Mouse (Mus musculus) forebrain, postnatal 0 days (tissue): Measurements from ENCODE around the gene Mxra8. TPM values are rescaled to one million over a fixed set of nuclear protein-coding genes. Genes with fewer than 3 reads are reported as not detected.

ENCODE experiments used
- ATAC-seq: fragments of 200-750 bp; cut with Nextera tagmentation; 2 replicates; pipeline ENCODE4 v1.8.0; 2017; ENCODE audit warnings: mild to moderate bottlenecking, moderate library complexity
- DNase-seq: peaks from one replicate; pipeline ENCODE4 v3.0.0-alpha.2; 2015
- H3K27ac ChIP-seq: fragments of 300-500 bp; sonication (generic); 2 replicates; pipeline ENCODE4 v1.5.1; 2014; ENCODE audit warnings: low read depth, mild to moderate bottlenecking, antibody characterized with exemption, low read length, moderate library complexity, mixed read lengths
- H3K27me3 ChIP-seq: fragments of 300-500 bp; sonication (generic); 2 replicates; pipeline ENCODE4 v1.6.1; 2014; ENCODE audit warnings: mild to moderate bottlenecking, low read length, mixed read lengths; ENCODE audit not compliant: insufficient read depth
- H3K36me3 ChIP-seq: fragments of 300-500 bp; sonication (generic); 2 replicates; pipeline ENCODE4 v1.6.1; 2014; ENCODE audit warnings: mild to moderate bottlenecking, moderate library complexity; ENCODE audit not compliant: insufficient read depth
- H3K4me1 ChIP-seq: fragments of 300-500 bp; sonication (generic); 2 replicates; pipeline ENCODE4 v1.6.1; 2014; ENCODE audit warnings: antibody characterized with exemption; ENCODE audit not compliant: insufficient read depth
- H3K4me2 ChIP-seq: fragments of 300-500 bp; sonication (generic); 2 replicates; pipeline ENCODE4 v1.6.1; 2014; ENCODE audit warnings: low read depth, mild to moderate bottlenecking, moderate library complexity
- H3K4me3 ChIP-seq: fragments of 300-500 bp; sonication (generic); 2 replicates; pipeline ENCODE4 v1.5.1; 2014; ENCODE audit warnings: low read depth, low read length, mixed read lengths
- H3K9ac ChIP-seq: fragments of 300-500 bp; sonication (generic); 2 replicates; pipeline ENCODE4 v1.6.1; 2014; ENCODE audit warnings: mild to moderate bottlenecking
- H3K9me3 ChIP-seq: fragments of 300-500 bp; sonication (generic); 2 replicates; pipeline ENCODE4 v1.6.1; 2016; ENCODE audit warnings: low read length
- CTCF ChIP-seq: sonication (generic); IDR thresholded peaks from 2 replicates; pipeline ENCODE4 v1.5.1; 2016; ENCODE audit warnings: antibody characterized with exemption, control low read depth, low read depth
- WGBS: fragments of 180-500 bp; shearing (Covaris S2); extraction: QIAGEN DNeasy Blood & Tissue Kit; methylation state at CpG from one replicate; pipeline ENCODE4 v1.1.7; 2014; 5-methylcytosine and 5-hydroxymethylcytosine counted together
- polyA plus RNA-seq: library from polyadenylated mRNA; unstranded; fragments of >200 nt; fragmentation: Nextera tagmentation; extraction: Ambion mirVana; gene quantifications from 2 replicates; pipeline ENCODE4 v1.2.1, GENCODE M21; 2015
- total RNA-seq: library from RNA; depleted of rRNA; stranded (reverse); fragments of >200 nt; gene quantifications from 2 replicates; pipeline ENCODE4 v1.2.3, GENCODE M21; 2014

Mxra8 gene
- total and polyA plus RNA-seq, 2 experiments from 2014 or later, result 30.5 to 35.9 TPM

GRCm38 (mm10) chr4:155821025-155821424, 18.5 kb upstream of the Mxra8 start:
- H3K4me1 ChIP-seq, result no peaks in the 10 kb centered on the region
- ATAC-seq (no peak), DNase-seq (peak; percentile 17)
- no peak overlapping the region for H3K4me2 ChIP-seq
- WGBS, result 80% methylated on average over 7 of the region's 7 CpGs
- H3K27ac ChIP-seq, result no peak overlapping the region
- H3K9ac ChIP-seq, result no peak overlapping the region
- peaks cover 90% of the 10 kb centered on the region for H3K36me3 ChIP-seq
- TF ChIP-seq CTCF, result peak; percentile 28; the same call in 1 of the 2 replicates
- no peaks in the 10 kb centered on the region for H3K27me3 ChIP-seq
- no peaks in the 10 kb centered on the region for H3K9me3 ChIP-seq
- no peak overlapping the region for H3K4me3 ChIP-seq

DNA sequence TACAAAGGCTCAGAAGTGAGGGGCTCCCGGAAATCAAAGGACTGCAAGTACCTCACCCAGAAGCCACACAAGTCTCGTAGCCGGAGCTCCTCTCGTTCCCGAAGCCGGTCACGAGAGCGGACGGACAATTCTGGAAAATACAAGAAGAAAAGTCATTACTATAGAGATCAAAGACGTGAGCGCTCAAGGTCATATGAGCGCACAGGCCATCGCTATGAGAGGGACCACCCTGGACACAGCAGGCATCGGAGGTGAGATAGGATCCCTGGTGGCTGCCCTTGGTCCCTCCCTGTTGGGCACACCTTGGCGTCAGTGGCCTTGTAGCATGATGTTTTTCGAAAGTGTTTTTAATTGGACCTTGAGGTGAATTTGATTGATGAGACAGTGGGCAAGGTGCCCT, 16.0 kb upstream of the Mxra8 start:
- ATAC-seq (no peak), DNase-seq (no peak)
- Histone ChIP-seq H3K9ac (no peak overlapping the region), H3K4me1 (no peaks in the 10 kb centered on the region), H3K27me3 (no peaks in the 10 kb centered on the region), H3K9me3 (no peaks in the 10 kb centered on the region), H3K36me3 (peaks cover 76% of the 10 kb centered on the region), H3K4me3 (no peak overlapping the region), H3K4me2 (no peak overlapping the region), H3K27ac (no peak overlapping the region)
- WGBS, result 94% methylated on average over 16 of the region's 16 CpGs
- no peak for TF ChIP-seq CTCF

DNA sequence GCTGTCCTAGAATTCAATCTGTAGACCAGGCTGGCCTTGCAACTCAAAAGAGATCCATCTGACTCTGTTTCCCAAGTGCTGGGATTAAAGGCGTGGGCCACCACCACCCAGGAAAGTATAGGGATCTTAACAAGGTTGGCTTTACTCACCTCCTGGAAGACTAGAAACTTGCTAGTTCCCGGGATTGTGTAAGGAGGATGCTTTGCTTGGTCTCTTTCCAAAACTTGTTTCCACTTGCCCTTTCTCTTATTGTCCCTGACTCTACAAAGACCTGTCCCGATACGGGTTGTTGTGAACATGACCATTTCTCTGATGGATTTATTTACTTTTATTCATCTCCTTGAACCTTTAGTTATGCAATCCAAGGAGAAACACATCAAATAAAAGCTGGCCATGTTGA, 9.6 kb upstream of the Mxra8 start:
- Histone ChIP-seq H3K9me3 (no peaks in the 10 kb centered on the region), H3K27me3 (no peaks in the 10 kb centered on the region), H3K9ac (no peak overlapping the region), H3K4me2 (no peak overlapping the region), H3K36me3 (peaks cover 24% of the 10 kb centered on the region), H3K4me3 (no peak overlapping the region), H3K27ac (no peak overlapping the region), H3K4me1 (0 out of 2 replicates have a peak, but pooled peaks cover 8% of the 10 kb centered on the region)
- 89% methylated on average over 4 of the region's 4 CpGs for WGBS
- TF ChIP-seq CTCF, result no peak
- DNase-seq, result no peak
- no peak for ATAC-seq

DNA sequence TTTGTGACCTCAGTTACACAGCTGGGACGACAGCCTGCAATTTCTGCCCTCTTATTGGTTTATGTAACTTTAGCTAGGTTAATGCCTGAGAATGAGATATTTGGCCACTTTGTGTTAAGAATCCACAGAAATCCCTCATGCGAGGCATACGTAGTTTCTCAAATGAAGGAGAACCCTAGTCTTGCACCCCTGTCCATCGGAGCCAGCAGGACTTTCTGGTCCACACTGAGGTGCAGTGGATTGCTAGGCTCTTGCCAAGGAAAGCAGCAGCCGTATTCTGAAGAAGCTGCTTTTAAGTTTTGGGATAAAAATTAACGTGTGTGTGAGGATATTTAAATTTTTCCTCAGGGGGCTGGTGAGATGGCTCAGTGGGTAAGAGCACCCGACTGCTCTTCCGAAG, 8.9 kb upstream of the Mxra8 start:
- WGBS, result 57% methylated on average over 8 of the region's 8 CpGs
- Histone ChIP-seq H3K4me3 (peak overlapping the region; percentile 71), H3K27ac (no peak overlapping the region), H3K9me3 (no peaks in the 10 kb centered on the region), H3K36me3 (peaks cover 19% of the 10 kb centered on the region), H3K27me3 (no peaks in the 10 kb centered on the region), H3K4me2 (peak overlapping the region; percentile 81), H3K4me1 (0 out of 2 replicates have a peak, but pooled peaks cover 8% of the 10 kb centered on the region), H3K9ac (no peak overlapping the region)
- ATAC-seq (no peak), DNase-seq (no peak)
- no peak for TF ChIP-seq CTCF

GRCm38 (mm10) chr4:155831205-155831766, 8.2 kb upstream of the Mxra8 start, which contains the start of gene Aurkaip1:
Gene Aurkaip1 (plus strand): TSS chr4:155831272.
- DNase-seq, result peak; percentile 97
- Histone ChIP-seq H3K4me1 (0 out of 2 replicates have a peak, but pooled peaks cover 8% of the 10 kb centered on the region), H3K9me3 (no peaks in the 10 kb centered on the region), H3K27ac (peak within 1 kb of the TSS; percentile 86), H3K4me2 (peak within 1 kb of the TSS; percentile 81), H3K9ac (peak within 1 kb of the TSS; percentile 69), H3K27me3 (no peaks in the 10 kb centered on the region), H3K4me3 (peak within 1 kb of the TSS; percentile 71), H3K36me3 (peaks cover 16% of the 10 kb centered on the region)
- WGBS, result under 1% methylated on average over 49 of the region's 49 CpGs
- peak; percentile 95 for TF ChIP-seq CTCF
- peak; percentile 95 for ATAC-seq

DNA sequence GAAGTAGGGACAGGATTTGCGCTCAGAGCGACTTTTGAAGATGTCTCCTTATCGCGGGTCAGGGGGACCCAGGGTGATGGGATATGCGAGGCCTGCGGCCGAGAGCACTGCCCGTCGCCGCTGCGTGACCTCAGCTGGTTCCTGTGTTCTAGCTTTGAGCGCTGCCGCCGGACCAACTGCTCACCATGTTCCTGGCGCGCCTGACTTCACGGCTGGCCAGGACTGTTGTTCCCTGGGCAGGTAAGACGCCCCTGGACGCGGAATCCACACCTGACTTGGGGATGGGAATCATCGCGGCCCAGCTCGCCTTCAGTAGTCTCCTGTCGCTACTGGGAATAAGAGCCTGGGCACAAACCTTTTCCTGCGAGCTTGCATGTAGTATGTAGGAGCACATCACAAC, 7.6 kb upstream of the Mxra8 start:
- ATAC-seq, result no peak; the same call in 1 of the 2 replicates
- peak overlapping the region; percentile 86 for H3K27ac ChIP-seq

GRCm38 (mm10) chr4:155832321-155832720, 7.2 kb upstream of the Mxra8 start:
- H3K4me3 ChIP-seq, result peak overlapping the region; percentile 71
- H3K36me3 ChIP-seq, result peaks cover 7% of the 10 kb centered on the region; the same call in 1 of the 2 replicates
- H3K9me3 ChIP-seq, result no peaks in the 10 kb centered on the region
- DNase-seq, result no peak
- H3K27ac ChIP-seq, result no peak overlapping the region
- H3K27me3 ChIP-seq, result no peaks in the 10 kb centered on the region
- 55% methylated on average over 10 of the region's 10 CpGs for WGBS
- H3K4me2 ChIP-seq, result peak overlapping the region; percentile 81
- ATAC-seq, result no peak
- H3K9ac ChIP-seq, result peak overlapping the region; percentile 69
- 0 out of 2 replicates have a peak, but pooled peaks cover 8% of the 10 kb centered on the region for H3K4me1 ChIP-seq
- no peak for TF ChIP-seq CTCF

More for the DNA sequence above, 7.6 kb upstream of the Mxra8 start:
- Histone ChIP-seq H3K9ac (peak overlapping the region; percentile 69), H3K4me2 (peak overlapping the region; percentile 81), H3K4me3 (peak overlapping the region; percentile 71), H3K36me3 (peaks cover 10% of the 10 kb centered on the region), H3K4me1 (0 out of 2 replicates have a peak, but pooled peaks cover 8% of the 10 kb centered on the region), H3K27me3 (no peaks in the 10 kb centered on the region), H3K9me3 (no peaks in the 10 kb centered on the region)
- DNase-seq, result no peak
- WGBS, result 3% methylated on average over 25 of the region's 25 CpGs
- TF ChIP-seq CTCF, result no peak
